9 mouse cellular contexts compared by ENCODE assay signal in genomic region chr1:129272982-129273937, GRCm38 (mm10). TPM values are rescaled to one million over a fixed set of nuclear protein-coding genes. Genes with fewer than 3 reads are reported as not detected.
A peak's percentile ranks its signal among the peaks of the same experiment; 100 is the strongest.
DNase-seq lines count a peak whose midpoint lies in the region; ATAC-seq and TF ChIP-seq lines count a peak whose summit lies in the region.
"Had no signal": no experiment of that assay in that cellular context is flagged by ENCODE, and none has a peak within 500 bp of the region (broad histone marks: within the 10 kb centered on the region; RNA-seq: fewer than 3 reads in every experiment).

Thsd7b (plus strand) TSS chr1:129273302.

- TF ChIP-seq CTCF in midbrain, postnatal 0 days (IDR thresholded peaks at IDR 0.05) = peak; percentile 43

- under 1% methylated on average over 39 of the region's 45 CpGs for WGBS in kidney, embryonic 14.5 days
- under 1% methylated on average over 44 of the region's 45 CpGs for WGBS in midbrain, postnatal 0 days

- no peak within 1 kb of the TSS for H3K27ac ChIP-seq in kidney, embryonic 14.5 days (ENCODE audit: low read depth, low read length)
- peak within 1 kb of the TSS; percentile 39; the same call in 1 of the 2 replicates for H3K27ac ChIP-seq in midbrain, postnatal 0 days (ENCODE audit: low read depth, low read length)
- H3K27ac ChIP-seq: liver, embryonic 14.5 days had no signal

- H3K9ac ChIP-seq in kidney, embryonic 14.5 days (ENCODE audit: low read depth, low read length) = peak within 1 kb of the TSS; percentile 50
- H3K9ac ChIP-seq in midbrain, postnatal 0 days (replicated peaks; ENCODE audit: low read length, poor library complexity, severe bottlenecking) = peak within 1 kb of the TSS; percentile 62
- H3K9ac ChIP-seq: liver, embryonic 14.5 days had no signal

- H3K4me1 ChIP-seq in kidney, embryonic 14.5 days (ENCODE audit: control insufficient read depth, insufficient read depth, low read length) = no peaks in the 10 kb centered on the region
- 0 out of 2 replicates have a peak, but pooled peaks cover 3% of the 10 kb centered on the region for H3K4me1 ChIP-seq in midbrain, postnatal 0 days (ENCODE audit: insufficient read depth, low read length)

- no peaks in the 10 kb centered on the region for H3K36me3 ChIP-seq in kidney, embryonic 14.5 days (ENCODE audit: control insufficient read depth, insufficient read depth, low read length)
- H3K36me3 ChIP-seq in midbrain, postnatal 0 days (ENCODE audit: insufficient read depth, low read length) = no peaks in the 10 kb centered on the region

- peak within 1 kb of the TSS; percentile 50 for H3K4me3 ChIP-seq in kidney, embryonic 14.5 days (ENCODE audit: low read length)
- peak within 1 kb of the TSS; percentile 59 for H3K4me3 ChIP-seq in midbrain, postnatal 0 days (ENCODE audit: low read depth, low read length)

- H3K27me3 ChIP-seq in kidney, embryonic 14.5 days (ENCODE audit: control insufficient read depth, insufficient read depth, low read length) = peaks cover 25% of the 10 kb centered on the region
- no peaks in the 10 kb centered on the region for H3K27me3 ChIP-seq in midbrain, postnatal 0 days (ENCODE audit: insufficient read depth, low read length)

- no peaks in the 10 kb centered on the region for H3K9me3 ChIP-seq in kidney, embryonic 14.5 days (ENCODE audit: control insufficient read depth, low read length)
- H3K9me3 ChIP-seq in midbrain, postnatal 0 days (ENCODE audit: low read length) = no peaks in the 10 kb centered on the region

- peak within 1 kb of the TSS; percentile 94 for H3K4me2 ChIP-seq in kidney, embryonic 14.5 days (replicated peaks; ENCODE audit: low read depth, low read length)
- H3K4me2 ChIP-seq in midbrain, postnatal 0 days (ENCODE audit: low read depth, low read length, poor library complexity, severe bottlenecking) = peak within 1 kb of the TSS; percentile 82

- no peak for DNase-seq in kidney, adult 18-20 months
- DNase-seq in cerebellum, postnatal 10 days = peak; percentile 57 to 68
- DNase-seq in frontal cortex, postnatal 25 days (ENCODE audit: low spot score in 2 of 2) = peak; percentile 19 to 33
- DNase-seq in layer of hippocampus, postnatal 36 days = peak; percentile 54 to 56
- peak; percentile 43 for DNase-seq in midbrain, postnatal 0 days (ENCODE audit: low spot score)
- DNase-seq in spleen, postnatal 14 days (ENCODE audit: low spot score in 2 of 2) = no peak
- no peak for DNase-seq in ovary, postnatal 10 days (ENCODE audit: low spot score)

- peak; percentile 85; the same call in 1 of the 2 replicates for ATAC-seq in kidney, embryonic 14.5 days (ENCODE audit: low FRiP score, low TSS enrichment)
- peak; percentile 75 for ATAC-seq in midbrain, postnatal 0 days (ENCODE audit: low FRiP score)

RNA-seq across cellular contexts. Expression of gene Thsd7b, which starts in this region (rescaled TPM):
- polyA plus RNA-seq in kidney, embryonic 14.5 days (2014; fragmentation: Nextera tagmentation; extraction: Ambion mirVana) = 0.69 and 1.2 TPM in 2 replicates
- total RNA-seq in layer of hippocampus, postnatal 36 days (2021) = 10 to 100 TPM; 17.4 to 17.5 TPM
- 19.8 and 20.8 TPM in 2 replicates for total RNA-seq in midbrain, postnatal 0 days (2014; rRNA removed)
- polyA plus RNA-seq in midbrain, postnatal 0 days (2015; fragmentation: Nextera tagmentation; extraction: Ambion mirVana) = 9.5 and 11.6 TPM in 2 replicates

Comparison
In these comparisons a context has a peak if more than half of its experiments do, and no peak if none do; other contexts are left out.
1. DNase-seq: peak in cerebellum, postnatal 10 days (2 of 2), frontal cortex, postnatal 25 days (2 of 2), layer of hippocampus, postnatal 36 days (2 of 2) and midbrain, postnatal 0 days (single experiment); none in kidney, adult 18-20 months (single experiment), spleen, postnatal 14 days (0 of 2) and ovary, postnatal 10 days (single experiment).